Mouse (Mus musculus) kidney, embryonic 15.5 days (tissue): Measurements from ENCODE around the gene Ndufs1. TPM values are rescaled to one million over a fixed set of nuclear protein-coding genes. Genes with fewer than 3 reads are reported as not detected.

ENCODE experiments used
- ATAC-seq: fragments of 200-750 bp; cut with Nextera tagmentation; replicated peaks from 2 replicates; pipeline ENCODE4 v1.8.0; 2017; ENCODE audit warnings: moderate TSS enrichment; ENCODE audit not compliant: low FRiP score
- H3K27ac ChIP-seq: fragments of 300-500 bp; sonication (generic); 2 replicates; pipeline ENCODE4 v1.5.1; 2015; ENCODE audit warnings: mild to moderate bottlenecking, inconsistent platforms
- H3K27me3 ChIP-seq: fragments of 300-500 bp; sonication (generic); 2 replicates; pipeline ENCODE4 v1.6.1; 2015; ENCODE audit warnings: inconsistent platforms
- H3K36me3 ChIP-seq: fragments of 300-500 bp; sonication (generic); 2 replicates; pipeline ENCODE4 v1.6.1; 2015; ENCODE audit warnings: inconsistent platforms
- H3K4me1 ChIP-seq: fragments of 300-500 bp; sonication (generic); 2 replicates; pipeline ENCODE4 v1.6.1; 2015; ENCODE audit warnings: inconsistent platforms
- H3K4me2 ChIP-seq: fragments of 300-500 bp; sonication (generic); 2 replicates; pipeline ENCODE4 v1.6.1; 2015; ENCODE audit warnings: moderate library complexity, mild to moderate bottlenecking, inconsistent platforms
- H3K4me3 ChIP-seq: fragments of 300-500 bp; sonication (generic); replicated peaks from 2 replicates; pipeline ENCODE4 v1.5.1; 2015; ENCODE audit warnings: mild to moderate bottlenecking, inconsistent platforms
- H3K9ac ChIP-seq: fragments of 300-500 bp; sonication (generic); 2 replicates; pipeline ENCODE4 v1.6.1; 2015; ENCODE audit warnings: mild to moderate bottlenecking, inconsistent platforms
- H3K9me3 ChIP-seq: fragments of 300-500 bp; sonication (generic); replicated peaks from 2 replicates; pipeline ENCODE4 v1.6.1; 2016; ENCODE audit warnings: inconsistent platforms
- WGBS: fragments of 180-500 bp; shearing (Covaris S2); methylation state at CpG from one replicate; pipeline ENCODE4 v1.1.7; 2015; ENCODE audit warnings: mixed read lengths; 5-methylcytosine and 5-hydroxymethylcytosine counted together
- polyA plus RNA-seq: library from polyadenylated mRNA; unstranded; fragments of >200 nt; fragmentation: Nextera tagmentation; extraction: Ambion mirVana; gene quantifications from 2 replicates; pipeline ENCODE4 v1.2.1, GENCODE M21; 2015

Ndufs1 gene
- polyA plus RNA-seq: 156 and 159 TPM in 2 replicates

DNA sequence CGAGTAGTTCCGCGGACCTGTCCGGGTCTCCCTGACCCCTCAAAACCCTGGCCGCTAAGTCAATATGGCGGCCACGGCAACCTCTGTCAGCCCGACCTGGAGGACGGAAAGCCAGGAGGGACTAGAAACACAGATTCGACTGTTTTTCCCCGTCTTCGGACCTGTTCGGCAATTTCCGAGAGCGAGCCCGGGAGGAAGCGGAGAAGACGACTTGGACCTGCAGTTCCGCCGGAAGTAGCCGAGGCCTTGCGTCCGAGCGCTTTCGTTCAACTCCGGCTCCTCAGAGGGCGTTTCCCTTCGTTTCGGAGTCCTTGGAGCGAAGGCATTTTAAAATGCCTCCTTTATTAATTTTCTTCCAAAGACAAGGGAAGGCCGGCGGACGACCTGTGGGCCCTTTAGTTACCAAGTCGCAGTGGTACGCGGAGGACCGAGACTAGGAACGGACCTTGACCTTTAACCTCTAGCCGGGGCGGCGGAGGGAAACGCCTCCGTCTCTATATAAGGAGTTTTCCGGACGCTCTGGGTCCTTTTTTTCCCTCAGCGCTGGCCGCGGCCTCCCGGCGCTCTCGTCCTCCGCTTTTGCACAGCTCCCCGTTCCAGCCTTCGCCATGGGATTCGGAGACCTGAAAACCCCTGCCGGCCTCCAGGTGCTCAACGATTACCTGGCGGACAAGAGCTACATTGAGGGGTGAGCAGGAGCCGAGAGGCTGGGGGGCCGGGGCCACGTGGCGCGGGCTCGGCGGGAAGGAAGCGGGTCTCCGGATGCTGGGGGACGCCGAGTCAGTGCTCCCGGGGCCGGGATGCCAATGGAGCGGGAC lies at the start of gene Ndufs1, which contains the start of gene Eef1b2:
TSS of gene Ndufs1 (minus strand) at position 230 of the 818 bp plus-strand sequence.
TSS of gene Eef1b2 (plus strand) at position 222 of the 818 bp plus-strand sequence.
- peak within 1 kb of the TSS; percentile 93 for H3K9ac ChIP-seq
- peak within 1 kb of the TSS; percentile 83 for H3K4me3 ChIP-seq
- peak; percentile 90 for ATAC-seq
- under 1% methylated on average over 72 of the region's 72 CpGs for WGBS
- H3K4me1 ChIP-seq: peaks cover 23% of the 10 kb centered on the region
- peak within 1 kb of the TSS; percentile 91 for H3K27ac ChIP-seq
- no peaks in the 10 kb centered on the region for H3K27me3 ChIP-seq
- H3K4me2 ChIP-seq: peak within 1 kb of the TSS; percentile 73
- H3K9me3 ChIP-seq: no peaks in the 10 kb centered on the region
- peaks cover 42% of the 10 kb centered on the region for H3K36me3 ChIP-seq

- 0 out of 2 replicates have a peak, but pooled peaks have one; percentile 73 for ATAC-seq
- H3K36me3 ChIP-seq: no peaks in the 10 kb centered on the region
- H3K4me3 ChIP-seq: no peak overlapping the region
- H3K4me2 ChIP-seq: no peak overlapping the region
- H3K27ac ChIP-seq: no peak overlapping the region
- H3K27me3 ChIP-seq: no peaks in the 10 kb centered on the region
- WGBS: 7% methylated on average over 7 of the region's 7 CpGs
- no peaks in the 10 kb centered on the region for H3K9me3 ChIP-seq
- no peak overlapping the region for H3K9ac ChIP-seq
- peaks cover 9% of the 10 kb centered on the region; the same call in 1 of the 2 replicates for H3K4me1 ChIP-seq
These were observed 49.3 kb upstream of the Ndufs1 start for GRCm38 (mm10) chr1:63225890-63226289.

DNA sequence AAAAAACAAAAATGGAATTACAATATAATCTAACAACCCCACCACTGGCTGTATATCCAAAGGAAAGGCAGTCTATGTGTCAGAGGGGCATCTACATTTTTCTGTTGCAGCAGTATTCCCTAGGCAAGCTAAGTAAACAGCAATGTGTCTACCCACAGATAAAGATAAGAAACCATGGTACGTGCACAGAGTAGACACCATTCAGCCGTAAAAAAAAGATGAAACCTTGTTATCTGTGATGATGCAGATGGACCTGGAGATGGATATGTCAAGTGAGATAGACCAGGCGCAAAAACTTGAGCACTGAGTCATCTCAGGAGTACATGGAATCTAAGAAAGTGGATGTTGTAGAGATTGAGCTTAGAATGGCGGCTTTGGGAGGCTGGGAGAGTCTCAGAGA lies 48.4 kb upstream of the Ndufs1 start:
- Histone ChIP-seq H3K36me3 (no peaks in the 10 kb centered on the region), H3K4me1 (peaks cover 9% of the 10 kb centered on the region; the same call in 1 of the 2 replicates), H3K27ac (no peak overlapping the region), H3K4me2 (no peak overlapping the region), H3K27me3 (no peaks in the 10 kb centered on the region), H3K4me3 (no peak overlapping the region), H3K9me3 (no peaks in the 10 kb centered on the region), H3K9ac (no peak overlapping the region)
- 79% methylated on average over 4 of the region's 4 CpGs for WGBS
- no peak for ATAC-seq

- no peak overlapping the region for H3K4me3 ChIP-seq
- H3K27ac ChIP-seq: no peak overlapping the region
- WGBS: 91% methylated on average over 4 of the region's 4 CpGs
- peaks cover 5% of the 10 kb centered on the region for H3K27me3 ChIP-seq
- ATAC-seq: no peak
- H3K9me3 ChIP-seq: no peaks in the 10 kb centered on the region; the same call in 1 of the 2 replicates
- no peak overlapping the region for H3K9ac ChIP-seq
- H3K36me3 ChIP-seq: no peaks in the 10 kb centered on the region
- no peak overlapping the region for H3K4me2 ChIP-seq
- peaks cover 6% of the 10 kb centered on the region; the same call in 1 of the 2 replicates for H3K4me1 ChIP-seq
These were observed 42.6 kb upstream of the Ndufs1 start for GRCm38 (mm10) chr1:63219277-63219676.

DNA sequence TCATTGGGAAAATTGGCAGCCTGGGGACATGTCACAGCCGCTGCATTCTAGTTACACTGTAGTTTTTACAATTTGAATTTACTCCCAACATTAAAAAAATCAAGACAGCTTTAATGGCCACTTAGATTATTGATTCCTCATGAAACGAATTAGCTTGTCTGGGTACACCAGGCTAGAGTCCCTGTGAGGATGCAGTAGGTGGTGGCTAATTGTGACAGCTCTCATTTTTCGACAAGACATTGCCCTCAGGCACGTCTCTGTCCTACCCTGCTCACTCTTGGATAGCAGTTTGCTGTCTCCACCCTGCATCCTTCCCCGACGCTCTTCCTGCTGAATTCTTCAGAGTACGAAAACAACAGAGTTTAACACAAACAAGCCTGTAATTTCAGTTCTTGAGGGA lies 38.0 kb upstream of the Ndufs1 start:
- Histone ChIP-seq H3K4me3 (no peak overlapping the region), H3K27me3 (peaks cover 15% of the 10 kb centered on the region), H3K9ac (no peak overlapping the region), H3K36me3 (no peaks in the 10 kb centered on the region), H3K27ac (no peak overlapping the region), H3K4me1 (peaks cover 8% of the 10 kb centered on the region; the same call in 1 of the 2 replicates), H3K9me3 (no peaks in the 10 kb centered on the region; the same call in 1 of the 2 replicates), H3K4me2 (no peak overlapping the region)
- ATAC-seq: no peak
- WGBS: 39% methylated on average over 7 of the region's 7 CpGs

DNA sequence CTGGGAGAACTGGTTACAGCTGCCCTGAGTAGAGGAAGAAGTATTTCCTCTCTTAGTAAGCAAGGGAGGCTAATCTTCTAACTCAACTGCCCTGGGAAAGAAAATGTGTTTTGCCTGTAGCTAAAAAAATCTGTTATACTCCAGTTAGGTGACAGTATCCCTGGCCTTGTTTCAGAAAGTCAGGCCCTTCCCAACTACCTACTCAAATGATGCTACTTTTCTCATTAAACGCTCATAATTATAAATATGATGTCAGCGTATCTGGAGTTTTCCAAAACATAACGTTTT lies 37.6 kb upstream of the Ndufs1 start, which contains the start of gene Gpr1:
TSS of gene Gpr1 (minus strand) at position 273 of the 288 bp plus-strand sequence.
- 0 out of 2 replicates have a peak within 1 kb of the TSS, but pooled peaks have one; percentile 2 for H3K4me3 ChIP-seq
- no peak within 1 kb of the TSS for H3K27ac ChIP-seq
- H3K9ac ChIP-seq: no peak within 1 kb of the TSS
- H3K36me3 ChIP-seq: no peaks in the 10 kb centered on the region
- peaks cover 8% of the 10 kb centered on the region; the same call in 1 of the 2 replicates for H3K4me1 ChIP-seq
- 47% methylated on average over 3 of the region's 3 CpGs for WGBS
- no peaks in the 10 kb centered on the region; the same call in 1 of the 2 replicates for H3K9me3 ChIP-seq
- H3K4me2 ChIP-seq: peak within 1 kb of the TSS; percentile 36
- ATAC-seq: no peak
- peaks cover 15% of the 10 kb centered on the region for H3K27me3 ChIP-seq

DNA sequence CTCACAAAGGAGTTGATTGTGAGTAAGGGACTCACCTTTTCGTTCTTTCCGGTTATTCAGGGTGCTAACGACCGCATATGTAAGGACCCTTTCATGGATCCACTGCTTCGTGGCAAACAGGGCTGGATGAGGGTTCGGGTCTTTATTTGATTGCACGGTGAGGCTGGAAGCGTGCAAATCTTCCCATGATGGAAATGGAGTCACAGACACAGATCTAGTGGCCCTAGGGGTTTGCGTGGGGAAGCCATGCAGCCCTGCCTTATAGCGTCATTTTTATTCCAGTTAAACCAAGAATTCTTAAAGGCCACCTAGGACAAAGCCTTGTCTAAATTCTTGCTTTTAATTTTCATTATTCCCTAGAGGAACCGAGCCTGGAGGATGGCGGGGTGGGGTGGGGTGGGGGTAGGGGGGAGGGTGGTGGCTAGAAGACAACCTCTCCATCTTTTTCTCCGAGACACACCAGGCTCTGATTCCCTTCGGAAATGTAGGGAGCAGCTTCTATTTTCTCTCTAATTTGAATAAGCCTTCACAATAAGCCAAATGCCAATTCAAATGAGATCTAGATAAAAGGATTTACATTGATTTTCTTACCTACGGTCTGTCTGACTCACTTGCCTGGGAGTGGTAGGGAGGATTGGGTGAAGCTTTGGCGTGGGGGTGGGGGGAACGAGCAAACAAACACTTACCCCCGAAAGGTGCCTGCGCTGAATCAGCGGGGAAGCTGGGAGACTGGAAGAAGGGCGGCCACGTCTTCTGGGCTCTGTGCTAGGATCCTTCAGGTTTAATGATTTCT lies 37.0 kb upstream of the Ndufs1 start:
- H3K36me3 ChIP-seq: no peaks in the 10 kb centered on the region
- H3K4me1 ChIP-seq: peaks cover 8% of the 10 kb centered on the region; the same call in 1 of the 2 replicates
- ATAC-seq: no peak
- peaks cover 15% of the 10 kb centered on the region for H3K27me3 ChIP-seq
- peak overlapping the region; percentile 36 for H3K4me2 ChIP-seq
- no peaks in the 10 kb centered on the region; the same call in 1 of the 2 replicates for H3K9me3 ChIP-seq
- 0 out of 2 replicates have a peak overlapping the region, but pooled peaks have one; percentile 2 for H3K4me3 ChIP-seq
- no peak overlapping the region for H3K9ac ChIP-seq
- 30% methylated on average over 22 of the region's 22 CpGs for WGBS
- no peak overlapping the region for H3K27ac ChIP-seq

- H3K9ac ChIP-seq: no peak overlapping the region
- no peaks in the 10 kb centered on the region for H3K36me3 ChIP-seq
- no peak overlapping the region for H3K27ac ChIP-seq
- peaks cover 15% of the 10 kb centered on the region for H3K27me3 ChIP-seq
- 31% methylated on average over 6 of the region's 6 CpGs for WGBS
- H3K4me3 ChIP-seq: no peak overlapping the region
- peaks cover 8% of the 10 kb centered on the region; the same call in 1 of the 2 replicates for H3K4me1 ChIP-seq
- no peaks in the 10 kb centered on the region for H3K9me3 ChIP-seq
- no peak for ATAC-seq
- H3K4me2 ChIP-seq: no peak overlapping the region
These were observed 33.4 kb upstream of the Ndufs1 start for GRCm38 (mm10) chr1:63209861-63210529.

- no peak overlapping the region for H3K4me2 ChIP-seq
- H3K27me3 ChIP-seq: no peaks in the 10 kb centered on the region
- H3K27ac ChIP-seq: no peak overlapping the region
- H3K36me3 ChIP-seq: no peaks in the 10 kb centered on the region
- ATAC-seq: no peak
- no peak overlapping the region for H3K4me3 ChIP-seq
- H3K9ac ChIP-seq: no peak overlapping the region
- H3K9me3 ChIP-seq: no peaks in the 10 kb centered on the region
- 75% methylated on average over 3 of the region's 3 CpGs for WGBS
- H3K4me1 ChIP-seq: peaks cover 14% of the 10 kb centered on the region
These were observed 31.0 kb upstream of the Ndufs1 start for GRCm38 (mm10) chr1:63207607-63208006.

DNA sequence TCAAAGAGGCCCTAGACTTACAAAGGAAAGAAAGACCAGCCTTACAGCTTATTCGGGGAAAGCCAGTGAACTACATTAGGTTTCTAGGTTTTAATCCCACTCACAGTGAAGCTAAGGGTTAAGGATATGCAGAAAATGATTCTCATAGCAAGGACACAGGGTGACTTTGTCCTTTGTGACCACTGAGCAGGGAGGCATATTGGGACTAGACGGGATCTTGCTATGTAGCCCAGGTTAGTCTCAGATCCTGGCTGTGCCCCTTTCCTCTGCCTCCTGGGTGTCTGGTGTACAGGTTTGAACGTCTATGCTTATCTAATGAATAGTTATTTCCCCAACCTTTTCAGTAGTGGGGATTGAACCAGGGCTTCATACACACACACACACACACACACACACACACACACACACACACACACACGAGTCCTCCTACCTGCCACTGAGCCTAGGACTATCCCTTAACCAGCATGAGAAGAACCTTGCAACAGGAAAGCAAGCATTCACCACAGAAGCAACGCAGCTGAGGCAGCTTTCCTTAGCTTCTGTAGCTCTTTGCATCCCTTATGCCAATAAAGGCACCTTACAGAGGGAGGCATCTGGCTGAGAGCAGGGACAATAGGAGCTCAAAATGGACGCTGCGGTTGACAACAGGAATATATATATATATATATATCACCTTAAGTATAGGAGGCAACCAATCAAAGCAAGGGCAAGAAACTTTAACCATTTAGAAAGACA lies 28.2 kb upstream of the Ndufs1 start:
- Histone ChIP-seq H3K36me3 (no peaks in the 10 kb centered on the region), H3K9ac (no peak overlapping the region), H3K4me2 (no peak overlapping the region), H3K4me1 (peaks cover 14% of the 10 kb centered on the region), H3K4me3 (no peak overlapping the region), H3K9me3 (peaks cover 7% of the 10 kb centered on the region; the same call in 1 of the 2 replicates), H3K27ac (peak overlapping the region; percentile 2; the same call in 1 of the 2 replicates), H3K27me3 (no peaks in the 10 kb centered on the region)
- ATAC-seq: 0 out of 2 replicates have a peak, but pooled peaks have one; percentile 12
- 40% methylated on average over 7 of the region's 7 CpGs for WGBS
